In genomic region chr10:63179524-63179923, GRCm38 (mm10) we compare ENCODE assay signal across 34 mouse cellular contexts. TPM values are rescaled to one million over a fixed set of nuclear protein-coding genes. Genes with fewer than 3 reads are reported as not detected.
DNase-seq lines count a peak whose midpoint lies in the region; TF ChIP-seq lines count a peak whose summit lies in the region.
"Had no signal": no experiment of that assay in that cellular context is flagged by ENCODE, and none has a peak within 500 bp of the region (broad histone marks: within the 10 kb centered on the region; RNA-seq: fewer than 3 reads in every experiment).

No protein-coding gene starts in this region.

- no peak for TF ChIP-seq CTCF in ES-Bruce4 (IDR thresholded peaks at IDR 0.05; ENCODE audit: low read depth, low read length)

- H3K4me3 ChIP-seq in ES-Bruce4 (ENCODE audit: low read depth, low read length): no peak overlapping the region
- H3K4me3 ChIP-seq: embryonic facial prominence, embryonic 10.5 days; embryonic facial prominence, embryonic 15.5 days; forebrain, embryonic 12.5 days; hindbrain, embryonic 12.5 days; intestine, embryonic 15.5 days; liver, embryonic 13.5 days; midbrain, embryonic 13.5 days; neural tube, embryonic 13.5 days had no signal

- no peak for TF ChIP-seq POLR2A in ES-Bruce4 (IDR thresholded peaks at IDR 0.05; ENCODE audit: insufficient read depth, low read length)

- H3K4me1 ChIP-seq in ES-Bruce4 (ENCODE audit: control insufficient read depth, insufficient read depth, low read length): peaks cover 4% of the 10 kb centered on the region
- H3K4me1 ChIP-seq: embryonic facial prominence, embryonic 10.5 days; hindbrain, embryonic 12.5 days; intestine, embryonic 15.5 days; midbrain, embryonic 13.5 days; neural tube, embryonic 13.5 days had no signal

- no peak overlapping the region for H3K9ac ChIP-seq in ES-Bruce4 (ENCODE audit: low read depth, poor library complexity, severe bottlenecking)
- H3K9ac ChIP-seq: embryonic facial prominence, embryonic 15.5 days; forebrain, embryonic 12.5 days; forebrain, postnatal 0 days; hindbrain, embryonic 12.5 days; intestine, embryonic 15.5 days; liver, embryonic 13.5 days; midbrain, embryonic 13.5 days; neural tube, embryonic 13.5 days had no signal

- no peak for TF ChIP-seq EP300 in ES-Bruce4 (IDR thresholded peaks at IDR 0.05; ENCODE audit: insufficient read depth, low read depth, low read length)

- no peaks in the 10 kb centered on the region for H3K27me3 ChIP-seq in ES-Bruce4 (ENCODE audit: control insufficient read depth, insufficient read depth, low read length, poor library complexity, severe bottlenecking)
- H3K27me3 ChIP-seq: CH12.LX; embryonic facial prominence, embryonic 15.5 days; forebrain, embryonic 12.5 days; hindbrain, embryonic 12.5 days; intestine, embryonic 15.5 days; liver, embryonic 13.5 days; midbrain, embryonic 13.5 days; neural tube, embryonic 13.5 days had no signal

- intact Hi-C loops in heart, postnatal 25 days (cut with DNase I): no loop called here

- H3K36me3 ChIP-seq in ES-Bruce4 (ENCODE audit: control insufficient read depth, insufficient read depth, low read length, poor library complexity, severe bottlenecking): no peaks in the 10 kb centered on the region
- H3K36me3 ChIP-seq: embryonic facial prominence, embryonic 10.5 days; embryonic facial prominence, embryonic 15.5 days; forebrain, embryonic 12.5 days; hindbrain, embryonic 12.5 days; intestine, embryonic 15.5 days; liver, embryonic 13.5 days; midbrain, embryonic 13.5 days; neural tube, embryonic 13.5 days had no signal

- peak; percentile 55 to 71 for DNase-seq in heart, adult 18-20 months
- DNase-seq in heart, postnatal 25 days (ENCODE audit: low spot score): no peak
- peak; percentile 49 for DNase-seq in ZHBTc4 (ENCODE audit: low read depth, low spot score)
- peak; percentile 27 for DNase-seq in heart, postnatal 4 days
- no peak for DNase-seq in cerebellum, adult 11 months
- no peak for DNase-seq in right cerebral cortex, adult 2 months (ENCODE audit: low spot score in 2 of 2)
- DNase-seq: adrenal gland, adult 2 months; cerebellum, adult 8-10 months; cerebellum, postnatal 25 days; forebrain, postnatal 0 days; gastrocnemius, postnatal 14 days; kidney, adult 9 months; kidney, postnatal 10 days; layer of hippocampus, postnatal 36 days; left cerebral cortex, postnatal 4 days; liver, embryonic 13.5 days; lung, adult 18-20 months; lung, postnatal 10 days; thymus, adult 18-20 months; thymus, postnatal 25 days had no signal

- H3K9me3 ChIP-seq in ES-Bruce4 (replicated peaks; ENCODE audit: control insufficient read depth, insufficient read depth, low read length, poor library complexity, severe bottlenecking): peaks cover 5% of the 10 kb centered on the region
- H3K9me3 ChIP-seq: embryonic facial prominence, embryonic 10.5 days; embryonic facial prominence, embryonic 15.5 days; forebrain, embryonic 12.5 days; hindbrain, embryonic 12.5 days; intestine, embryonic 15.5 days; liver, embryonic 13.5 days; midbrain, embryonic 13.5 days; neural tube, embryonic 13.5 days had no signal

- H3K27ac ChIP-seq in ES-Bruce4 (ENCODE audit: insufficient read depth, low read length): peak overlapping the region; percentile 20; the same call in 1 of the 2 replicates
- H3K27ac ChIP-seq: embryonic facial prominence, embryonic 10.5 days; embryonic facial prominence, embryonic 15.5 days; forebrain, embryonic 12.5 days; hindbrain, embryonic 12.5 days; hindbrain, postnatal 0 days; intestine, embryonic 15.5 days; liver, embryonic 13.5 days; macrophage; midbrain, embryonic 13.5 days; neural tube, embryonic 13.5 days; stomach, postnatal 0 days had no signal

RNA-seq across cellular contexts. Expression of gene Mypn, which starts 24.2 kb away (rescaled TPM):
- total RNA-seq in heart, adult 18-20 months (2021): 100 to 1,000 TPM in 1 of 2 experiments, 10 to 100 TPM in 1; 94.1 to 106 TPM
- total RNA-seq in heart, postnatal 25 days (2021): 100 to 1,000 TPM; 101 to 108 TPM
- 0.66 and 0.81 TPM in 2 replicates for polyA plus RNA-seq in ES-Bruce4 (2011; ENCODE audit: insufficient read depth, insufficient read length, low read depth, missing spikeins)
- total RNA-seq in heart, postnatal 4 days (2021): 10 to 100 TPM; 69.3 to 75.7 TPM
- total RNA-seq: megakaryocyte-erythroid progenitor cell, adult 5-6 weeks had no signal
- polyA plus RNA-seq: embryonic facial prominence, embryonic 10.5 days; forebrain, embryonic 12.5 days; macrophage; spleen, adult 2 months had no signal

Comparison
In these comparisons a context has a peak if more than half of its experiments do, and no peak if none do; other contexts are left out.
1. DNase-seq: peak in heart, adult 18-20 months (2 of 2), ZHBTc4 (single experiment) and heart, postnatal 4 days (single experiment); none in heart, postnatal 25 days (single experiment), cerebellum, adult 11 months (single experiment) and right cerebral cortex, adult 2 months (0 of 2).